Mouse (Mus musculus): ENCODE results near the gene Samd14.
"Not testable (repeated sequence)": the region's sequence is repeated elsewhere in the genome, so short reads cannot be mapped to it uniquely, and the experiment has no call there.

Samd14 gene

DNA sequence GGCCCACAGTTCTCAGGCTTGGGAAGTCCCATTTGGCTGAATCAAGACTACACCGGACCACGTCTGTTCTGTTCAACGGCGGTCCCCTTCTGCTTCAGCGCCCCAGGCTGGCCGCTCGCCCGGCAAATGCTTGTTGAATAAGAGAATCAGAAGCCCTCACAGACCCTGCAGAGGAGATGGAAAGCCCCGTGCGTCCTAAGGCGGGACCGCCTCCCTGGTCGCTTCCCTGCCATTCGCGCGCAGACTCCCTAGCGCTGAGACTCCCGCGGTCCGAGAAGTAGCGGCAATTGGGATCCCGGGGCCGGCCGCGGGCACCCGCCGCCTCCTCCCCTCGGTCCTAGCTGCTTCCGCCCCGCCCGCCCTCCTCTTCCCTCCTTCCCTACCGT lies at the start of gene Samd14:
Gene Samd14, plus strand, starts transcription at position 251 of the 386 bp plus-strand sequence.
- DNase-seq (ENCODE audit: low spot score), result peak; percentile 88

DNA sequence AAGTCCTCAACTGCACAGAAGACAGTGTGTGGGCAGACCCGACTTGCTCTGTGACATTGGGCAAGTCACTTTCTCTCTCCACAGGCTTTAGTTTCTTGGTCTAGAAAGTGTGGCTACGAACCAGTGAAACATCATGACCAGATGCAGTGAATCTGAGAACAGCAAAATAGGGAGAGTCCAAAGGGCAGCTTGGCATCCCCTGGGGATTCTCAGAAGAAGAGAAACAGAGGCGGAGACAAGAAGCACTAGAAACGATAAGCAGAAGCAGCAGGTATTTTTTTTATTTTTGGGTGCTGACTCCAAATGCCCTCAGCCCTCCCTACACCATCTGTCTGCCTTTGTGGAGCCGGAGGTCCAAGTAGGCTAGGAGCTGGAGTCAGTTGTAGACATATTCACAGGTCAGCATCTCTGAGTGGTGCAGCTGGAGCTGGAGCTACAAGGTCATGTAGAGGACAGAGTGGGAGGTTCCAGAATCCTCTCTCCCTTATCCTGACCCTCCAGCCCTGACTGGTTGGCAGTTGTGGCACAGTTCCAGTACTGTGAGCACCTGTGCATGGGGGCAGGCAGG lies 47.1 kb upstream of the Samd14 start:
- DNase-seq (ENCODE audit: low spot score), result no peak

DNA sequence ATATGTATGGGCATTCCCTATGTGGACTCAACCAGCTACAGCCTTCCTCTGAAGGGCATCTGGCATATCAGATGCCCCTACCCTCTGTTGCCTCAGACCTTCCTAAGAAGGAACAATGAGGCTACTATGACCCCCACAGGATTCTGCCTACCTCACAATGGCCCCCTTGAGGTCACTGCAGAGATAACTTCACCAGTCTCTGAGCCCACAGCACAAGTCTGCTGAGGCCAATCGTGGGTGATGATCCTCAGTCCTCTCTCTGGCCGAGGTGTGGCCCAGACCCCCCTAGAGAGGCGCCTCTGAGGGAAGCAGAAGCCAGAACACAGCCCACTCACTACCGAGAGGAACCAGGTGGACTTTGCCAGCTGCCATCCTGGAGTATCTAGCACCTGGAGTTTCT lies 42.3 kb upstream of the Samd14 start, which contains the start of gene Hils1:
Gene Hils1, plus strand, starts transcription at position 175 of the 400 bp plus-strand sequence.
- DNase-seq (ENCODE audit: low spot score), result no peak

DNA sequence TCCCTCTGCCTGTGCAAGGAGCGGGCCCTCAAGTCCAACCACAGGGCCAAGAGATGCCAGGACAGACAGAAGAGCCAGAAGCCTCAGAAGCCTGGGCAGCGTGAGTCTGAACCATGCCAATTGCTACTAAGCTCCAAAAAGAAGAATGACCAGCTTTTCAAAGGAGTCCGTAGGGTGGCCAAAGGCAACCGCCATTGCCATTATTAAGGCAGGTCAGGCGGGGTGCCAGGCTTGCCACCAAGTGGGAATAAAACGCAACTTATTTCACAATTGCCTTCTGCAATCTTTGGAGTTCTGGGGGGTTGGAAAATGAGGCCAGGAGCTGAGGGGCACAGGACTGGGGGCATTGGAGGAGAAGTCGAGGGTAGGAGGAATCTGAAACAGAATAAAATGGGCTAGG lies 41.5 kb upstream of the Samd14 start:
- no peak for DNase-seq (ENCODE audit: low spot score)

DNA sequence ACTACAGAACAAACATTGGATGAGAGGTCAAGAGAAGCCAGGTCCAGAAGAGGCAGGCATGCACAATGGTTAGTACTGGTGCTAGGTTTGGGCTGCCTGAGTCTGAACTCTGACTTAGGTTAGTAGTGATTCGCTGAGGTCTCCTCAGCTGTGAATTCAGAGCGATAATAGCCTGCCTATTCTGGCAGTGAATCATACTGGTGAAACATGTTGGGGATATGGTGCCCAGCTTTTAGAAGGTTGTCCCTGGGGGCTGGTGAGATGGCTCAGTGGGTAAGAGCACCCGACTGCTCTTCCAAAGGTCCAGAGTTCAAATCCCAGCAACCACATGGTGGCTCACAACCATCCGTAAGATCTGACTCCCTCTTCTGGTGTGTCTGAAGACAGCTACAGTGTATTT lies 40.0 kb upstream of the Samd14 start:
- DNase-seq (ENCODE audit: low spot score), result not testable (repeated sequence)

DNA sequence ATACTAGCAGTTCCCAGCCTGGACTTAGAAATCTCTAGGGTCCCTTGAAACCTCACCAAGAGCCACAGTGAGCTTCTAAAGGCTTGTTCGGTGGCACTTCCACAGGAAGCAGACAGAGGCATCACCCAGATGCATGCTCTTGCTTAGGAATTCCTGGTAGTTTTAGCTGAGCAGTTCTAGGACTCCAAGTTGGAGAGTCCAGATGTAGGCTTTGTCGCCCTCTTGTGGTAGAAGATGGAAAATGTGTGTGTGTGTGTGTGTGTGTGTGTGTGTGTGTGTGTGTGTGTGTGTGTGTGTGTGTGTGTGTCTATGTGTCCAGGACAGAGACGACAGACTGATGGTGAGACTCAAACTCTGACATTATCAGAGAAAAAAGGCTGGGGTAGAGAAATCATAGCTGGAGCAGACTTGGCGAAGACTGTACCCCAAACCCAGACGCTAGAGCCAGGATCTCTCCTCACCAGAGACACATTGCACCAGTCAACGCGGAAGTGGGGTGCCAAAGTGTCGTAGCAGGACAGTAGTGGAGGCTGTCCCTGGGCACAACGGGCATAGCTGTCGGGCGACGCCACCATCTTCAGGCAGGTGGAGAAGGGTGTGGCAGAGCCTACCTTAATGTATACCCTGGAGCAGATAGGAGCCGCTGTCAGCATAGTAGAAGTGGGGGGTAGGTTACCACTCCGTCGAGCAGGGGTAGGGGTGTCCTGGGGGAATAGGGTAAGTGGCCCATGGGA lies 39.3 kb upstream of the Samd14 start:
- peak; percentile 79 for DNase-seq (ENCODE audit: low spot score)

DNA sequence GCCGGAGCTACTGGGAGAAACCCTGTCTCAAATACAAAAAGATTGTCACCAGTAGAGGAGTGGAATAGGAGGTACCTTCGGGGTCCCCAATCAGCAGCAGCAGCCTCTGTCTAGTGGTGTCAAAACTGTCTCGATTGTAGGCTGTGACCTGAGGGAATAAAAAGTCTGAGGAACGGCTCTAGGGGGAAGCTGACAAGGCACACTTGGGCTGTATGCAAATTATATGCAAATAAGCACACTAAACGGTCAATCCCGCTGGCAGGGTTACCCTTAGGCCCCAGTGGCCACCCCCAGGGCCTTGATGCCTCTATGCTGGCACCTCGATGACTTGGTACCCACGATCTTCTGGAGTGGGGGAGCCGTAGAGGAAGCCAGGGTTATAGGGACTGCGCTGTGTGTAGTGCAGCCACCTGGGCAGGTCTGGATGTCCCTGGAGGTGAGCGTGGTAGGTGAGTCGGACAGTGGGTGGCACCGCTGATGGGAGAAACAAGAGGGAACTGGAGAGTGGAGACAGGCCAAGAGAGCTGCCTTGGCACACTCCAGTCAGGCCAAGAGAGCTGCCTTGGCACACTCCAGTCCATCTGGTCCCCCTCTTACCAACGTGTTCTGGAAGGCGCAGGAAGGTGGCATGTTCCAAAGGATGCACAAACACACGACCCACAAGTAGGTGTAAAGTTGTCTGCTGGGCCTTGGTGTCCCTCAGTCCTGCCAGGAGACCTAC lies 37.6 kb upstream of the Samd14 start:
- no peak for DNase-seq (ENCODE audit: low spot score)

DNA sequence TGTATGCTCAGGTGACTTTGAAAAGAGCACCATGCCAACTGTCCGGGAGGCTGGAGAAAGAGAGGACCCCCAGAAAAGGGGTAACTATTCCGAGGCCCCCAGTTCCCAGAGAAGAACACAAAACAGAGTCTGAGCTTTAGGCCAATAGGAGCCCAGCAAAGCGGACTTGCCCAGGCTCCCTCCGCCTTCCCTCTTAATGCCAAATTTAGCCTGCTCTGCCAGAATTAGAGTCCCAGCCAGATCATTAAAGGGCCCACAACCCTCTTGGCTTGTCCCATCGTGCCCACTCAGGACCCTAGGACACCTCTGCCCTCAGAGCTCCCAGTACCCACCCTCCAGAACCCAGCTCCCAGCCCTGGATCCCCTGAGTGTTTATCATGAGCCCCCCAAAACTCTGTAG lies 36.8 kb upstream of the Samd14 start:
- DNase-seq (ENCODE audit: low spot score), result no peak

DNA sequence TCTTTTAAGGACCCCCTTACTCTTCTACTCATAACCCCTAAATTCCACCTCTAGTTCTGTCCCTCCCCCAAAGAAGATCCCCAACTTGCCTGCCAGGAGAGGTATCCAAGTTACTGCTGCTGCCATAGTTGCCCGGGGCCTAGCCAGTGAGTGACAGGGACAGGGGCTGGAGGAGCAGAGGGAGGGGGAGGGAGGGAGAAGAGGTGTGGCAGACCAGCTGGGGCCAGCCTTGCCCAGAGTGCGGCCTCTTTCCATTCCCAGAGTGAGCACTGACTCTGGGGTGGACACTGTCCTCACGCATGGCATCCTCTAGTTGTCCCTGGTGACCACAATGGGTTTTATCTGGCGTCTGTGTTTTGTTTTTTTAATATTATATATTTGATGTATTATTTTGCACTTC lies 36.4 kb upstream of the Samd14 start:
- DNase-seq (ENCODE audit: low spot score), result no peak

DNA sequence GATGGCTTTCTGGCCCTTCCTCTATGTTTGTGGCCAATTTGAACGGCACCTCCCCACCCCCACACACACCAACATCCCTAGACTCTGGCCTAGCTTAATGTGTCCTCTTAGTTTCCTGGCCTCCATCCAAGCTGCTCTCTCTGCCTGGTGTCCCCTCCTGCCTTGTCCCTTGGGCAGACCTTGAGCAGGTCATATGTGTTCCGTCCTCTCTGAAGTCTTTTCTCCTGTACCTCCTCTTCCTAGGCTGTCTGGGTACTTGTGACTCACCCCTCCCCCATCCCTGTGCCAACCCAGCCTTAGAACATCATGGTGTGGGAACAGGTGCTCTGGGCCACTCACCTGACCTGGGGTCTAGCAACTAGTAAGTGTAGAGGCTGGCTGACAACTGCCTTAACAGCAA lies 34.7 kb upstream of the Samd14 start:
- DNase-seq (ENCODE audit: low spot score), result no peak

DNA sequence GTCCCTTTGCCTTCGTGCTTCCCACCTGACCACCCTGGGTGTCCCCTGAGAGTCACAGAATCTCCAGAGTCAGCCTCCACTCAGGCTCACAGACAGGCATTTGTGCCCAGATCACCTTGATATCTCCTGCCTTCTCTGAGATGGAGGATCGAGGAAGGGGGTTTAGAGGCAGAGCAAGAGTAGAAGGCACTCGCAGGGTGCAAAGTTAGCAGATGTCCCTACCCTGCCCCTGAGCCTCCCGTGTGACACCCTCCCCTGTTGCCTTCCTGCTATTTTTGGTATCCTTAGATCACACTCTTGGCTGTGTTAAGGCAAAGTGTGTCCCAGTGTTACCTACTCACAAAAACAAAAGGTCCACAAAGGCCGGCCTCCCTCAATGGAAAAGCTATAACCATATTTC lies 33.5 kb upstream of the Samd14 start, which contains the start of gene Sgca:
Gene Sgca, minus strand, starts transcription at position 129 of the 400 bp plus-strand sequence.
- no peak for DNase-seq (ENCODE audit: low spot score)

DNA sequence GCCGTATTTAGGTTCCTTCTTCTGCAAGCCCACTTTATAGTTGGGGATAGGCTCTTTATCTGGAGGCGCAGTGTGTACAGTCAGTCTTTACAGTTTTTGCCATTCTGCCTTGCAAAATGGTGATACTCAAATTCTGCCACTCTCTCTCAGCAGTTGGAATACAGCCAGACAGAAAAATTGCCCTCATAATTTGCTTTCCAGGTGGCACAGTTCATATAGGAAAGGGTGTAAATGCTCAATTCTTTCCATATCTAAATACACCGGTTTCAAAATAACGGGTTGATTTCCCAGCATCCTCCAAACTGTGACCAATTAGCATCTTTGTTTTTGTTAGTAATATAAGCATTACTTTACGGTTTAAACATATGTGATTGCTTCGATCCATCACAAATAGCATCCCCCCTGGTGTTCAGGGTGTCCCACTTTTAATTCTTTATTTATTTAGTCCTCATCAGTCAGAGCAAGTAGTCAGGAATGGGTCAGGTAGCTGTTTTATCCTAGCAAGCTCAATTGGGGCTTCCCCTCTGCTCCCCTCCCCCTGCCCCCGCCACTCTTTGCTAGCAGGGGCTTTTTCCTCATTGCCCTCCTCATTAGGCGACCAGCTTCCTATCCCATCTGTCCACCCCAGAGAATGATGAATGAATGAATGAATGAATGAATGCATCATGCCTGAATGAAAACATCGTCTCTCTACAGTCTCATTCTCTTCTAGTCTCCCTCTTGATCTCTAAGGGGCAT lies 31.3 kb upstream of the Samd14 start:
- DNase-seq (ENCODE audit: low spot score), result no peak

DNA sequence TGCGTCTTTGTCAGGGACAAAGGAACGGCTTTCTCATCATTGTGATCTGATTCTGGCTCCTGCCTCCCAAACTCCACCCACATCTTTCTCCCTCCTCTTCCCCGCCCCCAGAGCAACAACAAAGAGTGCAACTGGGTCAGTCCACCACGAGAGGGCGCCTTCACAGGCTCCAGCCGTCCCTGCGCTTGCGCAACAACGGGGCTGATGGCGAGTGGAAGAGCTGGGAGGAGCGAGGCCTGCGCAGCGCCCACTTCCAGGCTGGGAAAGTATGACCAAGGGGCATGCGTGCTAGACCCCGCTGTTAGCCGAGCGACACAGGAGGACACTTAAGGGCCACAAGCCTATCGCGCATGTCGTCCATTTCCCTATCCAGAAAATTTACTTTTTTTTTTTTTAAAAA lies 30.7 kb upstream of the Samd14 start:
- peak; percentile 97 for DNase-seq (ENCODE audit: low spot score)

DNA sequence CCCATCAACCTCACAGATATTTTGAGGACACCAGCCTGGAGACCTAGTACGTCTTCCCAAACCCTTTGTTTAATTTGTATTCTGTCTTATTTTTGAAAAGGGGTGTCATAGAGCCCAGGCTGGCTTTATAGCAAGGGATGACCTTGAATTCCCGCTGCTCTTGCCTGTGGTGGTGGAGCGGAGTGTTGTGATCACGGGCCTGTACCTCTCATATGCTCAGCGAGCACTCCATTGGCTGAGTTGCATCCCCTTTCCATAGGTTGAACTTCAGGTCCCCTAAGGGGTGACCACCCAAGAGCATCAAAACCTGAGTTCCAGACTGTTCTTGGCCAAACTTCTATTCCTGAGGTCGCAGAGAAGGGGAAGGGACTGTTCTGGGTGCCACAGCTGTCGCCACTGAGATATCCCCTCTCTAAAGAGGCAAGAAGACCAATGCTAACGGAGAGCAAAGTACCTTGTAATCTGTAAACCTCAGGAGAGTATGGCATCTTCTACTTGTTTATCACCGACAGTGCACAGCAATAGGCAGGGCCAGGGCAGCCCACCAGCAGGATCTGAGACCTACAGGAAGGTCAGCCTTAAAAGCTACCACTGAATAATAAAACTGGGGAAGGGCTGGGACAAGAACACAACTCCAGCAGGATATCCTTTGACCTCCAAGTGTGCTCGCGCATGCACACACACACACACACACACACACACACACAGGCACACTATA lies 30.1 kb upstream of the Samd14 start:
- no peak for DNase-seq (ENCODE audit: low spot score)

DNA sequence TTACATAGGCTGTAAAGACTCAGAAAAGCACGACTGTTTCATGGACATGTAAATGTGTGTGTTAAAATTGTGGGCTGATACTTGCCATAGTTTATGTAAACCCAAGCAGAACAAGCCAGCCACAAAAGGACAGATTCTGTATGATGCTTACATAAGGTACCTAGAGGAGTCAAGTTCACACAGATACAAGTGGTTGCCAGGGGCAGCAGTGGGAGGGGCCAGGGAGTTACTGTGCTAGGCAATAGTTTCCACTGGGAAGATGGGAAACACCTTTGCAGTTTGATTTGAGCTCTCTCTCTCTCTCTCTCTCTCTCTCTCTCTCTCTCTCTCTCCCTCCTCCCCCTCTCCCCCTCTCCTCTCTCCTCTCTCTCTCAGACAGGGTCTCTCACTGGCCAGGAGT lies 24.5 kb upstream of the Samd14 start:
- DNase-seq (ENCODE audit: low spot score), result no peak

DNA sequence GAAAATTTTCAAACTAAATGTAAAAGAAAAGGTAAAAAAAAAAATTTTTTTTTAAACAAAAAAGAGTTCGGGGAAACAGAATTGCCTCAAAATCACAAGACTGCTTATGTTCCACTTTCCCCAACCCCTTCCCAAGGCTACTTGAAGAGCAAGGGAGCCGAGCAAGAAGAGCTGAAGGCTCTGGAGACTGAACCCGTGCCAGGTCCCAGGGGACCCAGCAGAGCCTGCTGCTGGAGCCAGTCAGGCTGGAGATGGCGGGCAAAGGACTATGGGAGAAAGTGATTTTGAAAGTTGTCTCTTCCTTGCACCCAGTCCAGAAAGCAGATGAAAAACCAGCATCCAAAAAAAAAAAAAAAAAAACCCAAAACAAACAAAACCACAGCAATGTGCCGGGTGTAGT lies 23.9 kb upstream of the Samd14 start:
- DNase-seq (ENCODE audit: low spot score), result no peak

DNA sequence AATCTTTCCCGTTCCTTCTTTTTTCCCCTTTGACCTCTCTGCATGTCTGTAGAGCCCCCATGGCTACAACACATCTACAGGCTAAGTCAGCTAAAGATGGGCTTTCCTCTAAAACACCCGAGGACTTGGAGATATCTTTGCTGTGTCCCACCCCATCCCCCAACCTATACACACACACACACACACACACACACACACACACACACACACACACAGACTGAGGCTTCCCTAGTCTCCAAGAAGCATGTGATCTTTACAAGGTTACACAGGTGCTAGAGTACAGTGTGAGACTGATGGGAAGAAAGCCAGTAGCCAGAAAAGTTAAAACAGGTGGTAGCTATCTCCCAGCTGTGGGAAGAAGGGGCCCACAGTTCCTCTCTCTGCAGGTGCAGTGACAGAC lies 23.2 kb upstream of the Samd14 start:
- DNase-seq (ENCODE audit: low spot score), result no peak

DNA sequence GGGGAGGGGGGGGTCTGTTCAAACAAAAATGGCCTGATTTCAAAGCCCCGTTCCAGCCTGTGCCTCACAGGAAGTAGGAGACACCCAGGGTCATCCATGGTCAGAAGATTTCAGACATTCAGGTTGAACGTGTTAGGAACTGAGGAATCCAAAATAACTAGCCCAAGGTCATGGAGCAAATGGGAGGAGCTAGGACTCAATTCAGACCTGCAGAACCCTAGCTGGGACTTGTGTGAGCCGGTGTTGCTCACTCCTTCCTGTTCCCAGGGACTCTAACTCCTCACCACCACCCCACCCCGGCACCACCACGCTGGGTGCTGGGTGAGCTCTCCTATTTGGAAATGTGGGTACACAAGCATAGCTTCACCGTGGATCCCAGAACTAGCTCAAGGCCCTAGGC lies 22.3 kb upstream of the Samd14 start:
- no peak for DNase-seq (ENCODE audit: low spot score)

DNA sequence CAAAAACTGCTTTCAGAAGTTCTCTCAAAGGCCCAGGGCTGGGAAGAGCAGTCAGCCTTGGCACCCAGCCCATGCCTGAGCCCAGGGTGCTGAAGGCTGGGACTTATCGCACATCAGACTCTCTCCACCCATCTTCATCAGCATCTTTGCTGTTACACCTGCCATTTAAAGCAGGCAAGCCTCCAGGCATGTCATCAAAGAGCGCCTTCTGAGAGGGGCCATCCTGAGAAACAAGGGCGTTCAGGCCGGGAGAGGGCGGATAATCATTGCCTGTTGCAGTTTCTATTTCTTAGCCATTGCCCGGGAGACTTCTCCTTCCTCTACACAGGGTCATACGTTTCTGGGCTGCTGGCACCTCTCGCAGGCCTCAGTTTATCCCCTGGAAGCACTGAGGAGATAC lies 21.8 kb upstream of the Samd14 start:
- no peak for DNase-seq (ENCODE audit: low spot score)

DNA sequence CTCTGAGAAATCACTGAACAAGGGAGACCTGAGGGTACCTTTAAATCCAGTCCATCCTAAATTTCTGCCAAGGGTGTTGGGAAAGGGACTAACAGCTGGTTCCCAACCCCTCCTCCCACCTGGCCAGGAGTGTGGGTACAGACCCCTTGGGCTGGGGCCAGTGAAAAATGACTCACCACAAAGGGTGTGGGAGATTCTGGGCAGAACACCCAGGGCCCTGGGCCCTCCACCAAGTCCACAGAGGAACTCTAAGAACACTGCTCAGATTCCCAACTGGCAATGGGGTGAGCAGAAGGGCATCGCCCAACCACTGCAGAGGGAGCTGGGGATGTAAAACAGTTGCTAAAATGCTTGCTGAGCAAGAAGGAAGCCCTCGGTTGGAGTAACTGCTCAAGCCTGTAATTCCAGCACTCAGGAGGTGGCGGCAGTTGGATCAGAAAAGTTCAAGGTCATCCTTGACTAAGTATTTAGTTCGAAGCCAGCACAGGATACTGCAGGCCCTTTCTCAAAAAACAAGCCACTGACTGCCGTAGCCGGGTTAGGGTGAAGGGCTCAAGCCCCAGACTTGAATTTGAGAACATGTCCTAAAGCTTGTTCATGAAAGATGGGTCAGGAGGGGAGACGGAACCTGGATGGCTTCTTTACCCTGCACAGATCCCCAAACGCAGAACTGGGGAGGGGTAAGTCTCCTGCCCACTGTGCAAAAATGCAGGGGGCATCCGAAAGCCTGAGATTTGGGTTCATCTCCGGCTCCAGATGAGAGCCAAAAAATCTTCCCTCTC lies 20.7 kb upstream of the Samd14 start:
- DNase-seq (ENCODE audit: low spot score), result no peak

DNA sequence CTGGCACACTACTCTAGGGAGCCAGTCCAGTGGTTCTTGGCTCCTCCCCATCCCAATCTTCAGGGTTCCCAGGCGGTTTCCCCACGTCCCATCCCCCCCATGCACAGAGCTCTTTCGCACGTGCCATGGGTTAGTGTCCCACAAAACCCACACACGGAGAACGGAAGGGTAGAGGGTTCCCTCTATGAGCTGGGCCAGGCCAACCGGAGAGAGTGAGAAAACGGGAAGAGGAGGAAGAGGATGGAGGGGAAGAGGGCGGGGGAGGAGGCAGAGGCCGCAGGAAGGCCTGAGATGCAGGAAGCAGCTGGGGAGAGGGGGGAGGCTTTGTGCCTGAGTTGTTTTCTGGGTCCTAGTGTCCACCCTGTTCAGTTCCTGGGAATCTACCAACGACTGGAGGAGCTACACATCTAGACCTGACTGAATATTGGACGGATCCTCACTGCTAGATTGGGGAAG lies 20.1 kb upstream of the Samd14 start:
- peak; percentile 93 for DNase-seq (ENCODE audit: low spot score)

All from embryo, embryonic 10 days (tissue).